Mouse (Mus musculus) limb, embryonic 14.5 days (tissue): ENCODE results near the gene Gabrg3. TPM values are rescaled to one million over a fixed set of nuclear protein-coding genes. Genes with fewer than 3 reads are reported as not detected.

Source experiments
- ATAC-seq: fragments of 200-750 bp; cut with Nextera tagmentation; 2 replicates; pipeline ENCODE4 v1.8.0; 2017; ENCODE audit warnings: low read depth, moderate number of reproducible peaks, moderate TSS enrichment; ENCODE audit not compliant: low FRiP score
- DNase-seq: peaks from one replicate; pipeline ENCODE4 v3.0.0-alpha.2; 2015; ENCODE audit warnings: low spot score
- H3K27ac ChIP-seq: fragments of 300-500 bp; sonication (generic); replicated peaks from 2 replicates; pipeline ENCODE4 v1.5.1; 2014; ENCODE audit warnings: low read depth, mild to moderate bottlenecking, low read length, moderate library complexity, mixed read lengths
- H3K27me3 ChIP-seq: fragments of 300-500 bp; sonication (generic); 2 replicates; pipeline ENCODE4 v1.6.1; 2014; ENCODE audit warnings: low read length, mixed read lengths; ENCODE audit not compliant: control insufficient read depth, insufficient read depth
- H3K36me3 ChIP-seq: fragments of 300-500 bp; sonication (generic); 2 replicates; pipeline ENCODE4 v1.6.1; 2014; ENCODE audit warnings: mild to moderate bottlenecking, low read length, moderate library complexity, mixed read lengths; ENCODE audit not compliant: control insufficient read depth, insufficient read depth
- H3K4me1 ChIP-seq: fragments of 300-500 bp; sonication (generic); 2 replicates; pipeline ENCODE4 v1.6.1; 2014; ENCODE audit warnings: antibody characterized with exemption, low read length, mixed read lengths; ENCODE audit not compliant: control insufficient read depth, insufficient read depth
- H3K4me2 ChIP-seq: fragments of 300-500 bp; sonication (generic); replicated peaks from 2 replicates; pipeline ENCODE4 v1.6.1; 2014; ENCODE audit warnings: low read depth, mild to moderate bottlenecking, low read length, moderate library complexity; ENCODE audit not compliant: severe bottlenecking
- H3K4me3 ChIP-seq: fragments of 300-500 bp; sonication (generic); replicated peaks from 2 replicates; pipeline ENCODE4 v1.5.1; 2014; ENCODE audit warnings: low read length
- H3K9ac ChIP-seq: fragments of 300-500 bp; sonication (generic); 2 replicates; pipeline ENCODE4 v1.6.1; 2014; ENCODE audit warnings: mild to moderate bottlenecking, low read depth, low read length, moderate library complexity; ENCODE audit not compliant: severe bottlenecking
- H3K9me3 ChIP-seq: fragments of 300-500 bp; sonication (generic); 2 replicates; pipeline ENCODE4 v1.6.1; 2016; ENCODE audit warnings: low read length; ENCODE audit not compliant: control insufficient read depth
- POLR2A ChIP-seq: fragments of 200-500 bp; IDR thresholded peaks from 2 replicates; pipeline ENCODE4 v1.8.0; 2012; ENCODE audit warnings: inconsistent platforms, mild to moderate bottlenecking, moderate library complexity, borderline replicate concordance; ENCODE audit not compliant: insufficient read depth, insufficient read length; ENCODE audit errors: extremely low read depth
- WGBS: fragments of 180-500 bp; shearing (Covaris S2); extraction: QIAGEN DNeasy Blood & Tissue Kit; methylation state at CpG from one replicate; pipeline ENCODE4 v1.1.7; 2014; 5-methylcytosine and 5-hydroxymethylcytosine counted together
- polyA plus RNA-seq, 2 experiments: library from polyadenylated mRNA; depleted of rRNA in 1 of 2; stranded (reverse) in 1 of 2; unstranded in 1 of 2; fragments of >200 nt; fragmentation: Nextera tagmentation in 1 of 2; extraction: Ambion mirVana in 1 of 2; gene quantifications; 2 replicates each; pipeline versions ENCODE4 v1.2.1 to v1.2.3; 2012 to 2014

Gene Gabrg3
- polyA plus RNA-seq, 2 experiments = 0.91 to 1.3 TPM

DNA sequence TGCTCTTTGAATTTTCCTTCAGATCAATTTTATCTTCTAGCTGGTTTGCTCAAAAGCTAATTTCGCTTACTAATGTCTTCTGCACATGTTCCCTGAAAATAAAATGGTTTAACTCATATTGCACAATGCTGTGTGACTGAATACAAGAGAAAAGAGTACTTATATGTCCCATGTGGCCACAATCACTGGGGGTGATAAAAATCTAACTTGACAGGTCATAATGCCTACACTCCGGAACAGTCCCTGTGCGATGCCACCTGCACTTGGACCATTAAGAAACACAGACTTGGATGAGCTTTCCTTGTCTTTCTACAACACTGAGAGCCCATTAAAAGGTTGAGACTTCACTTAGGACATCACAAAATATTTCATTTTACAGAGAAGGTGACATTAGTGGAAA, 108.1 kb downstream of the Gabrg3 start:
- WGBS = 69% methylated on average over 3 of the region's 3 CpGs
- H3K4me3 ChIP-seq = no peak overlapping the region
- H3K9me3 ChIP-seq = no peaks in the 10 kb centered on the region
- no peaks in the 10 kb centered on the region for H3K27me3 ChIP-seq
- H3K36me3 ChIP-seq = no peaks in the 10 kb centered on the region
- H3K27ac ChIP-seq = no peak overlapping the region
- no peak overlapping the region for H3K9ac ChIP-seq
- no peaks in the 10 kb centered on the region for H3K4me1 ChIP-seq
- TF ChIP-seq POLR2A = no peak
- DNase-seq (no peak), ATAC-seq (no peak)
- H3K4me2 ChIP-seq = no peak overlapping the region

DNA sequence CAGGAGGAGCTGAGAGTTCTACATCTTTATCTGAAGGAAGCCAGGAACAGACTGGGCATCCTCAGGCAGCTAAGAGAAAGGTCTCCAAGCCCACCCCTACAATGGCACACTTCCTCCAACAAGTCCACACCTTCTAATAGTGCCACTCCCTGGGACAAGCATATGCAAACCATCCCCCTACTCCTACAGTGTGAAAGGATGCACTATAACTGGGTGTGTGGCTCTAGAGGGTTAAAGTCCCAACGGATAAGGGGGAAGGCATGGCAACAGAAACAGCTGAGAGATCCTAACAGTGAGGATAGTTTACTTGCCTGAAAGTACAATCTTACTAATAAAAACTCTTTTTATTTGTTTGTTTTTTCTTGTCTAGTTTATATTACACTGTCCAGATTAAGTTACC, 126.8 kb downstream of the Gabrg3 start:
- DNase-seq (no peak), ATAC-seq (no peak)
- 67% methylated on average over 1 of the region's 1 CpGs for WGBS
- no peak overlapping the region for H3K4me3 ChIP-seq
- no peaks in the 10 kb centered on the region for H3K27me3 ChIP-seq
- H3K36me3 ChIP-seq = no peaks in the 10 kb centered on the region
- H3K9me3 ChIP-seq = no peaks in the 10 kb centered on the region
- no peak overlapping the region for H3K27ac ChIP-seq
- no peak overlapping the region for H3K9ac ChIP-seq
- no peak overlapping the region for H3K4me2 ChIP-seq
- H3K4me1 ChIP-seq = no peaks in the 10 kb centered on the region
- TF ChIP-seq POLR2A = no peak

DNA sequence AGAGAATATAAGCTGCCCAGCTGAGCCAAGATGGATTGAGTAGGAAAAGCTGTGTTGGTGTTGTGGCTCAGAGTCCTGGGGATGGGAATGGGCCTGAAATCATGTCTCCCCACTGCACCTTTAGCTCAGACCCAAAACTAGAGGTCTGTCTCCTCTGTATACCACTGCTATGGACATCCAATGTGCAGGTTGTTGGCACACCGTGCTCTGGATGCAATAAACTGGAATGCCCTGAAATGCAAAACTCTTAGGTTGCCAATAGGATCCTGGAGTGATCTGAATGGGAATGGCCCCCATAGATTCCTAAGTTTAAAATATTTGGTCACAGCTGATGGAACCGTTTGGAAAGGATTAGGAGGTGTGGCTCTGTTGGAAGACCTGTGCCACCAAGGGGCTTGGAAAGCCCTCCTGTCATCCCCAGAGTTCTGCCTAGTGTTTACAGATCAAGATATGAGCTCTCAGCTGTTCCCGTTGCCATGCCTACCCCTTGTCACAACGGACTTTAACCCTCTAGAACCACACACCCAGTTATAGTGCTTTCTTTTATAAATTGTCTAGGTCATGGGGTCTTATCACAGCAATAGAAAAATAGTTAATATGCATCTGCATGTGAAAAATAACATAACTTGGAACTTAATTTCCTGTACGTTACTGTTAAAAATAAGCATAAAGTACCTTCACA, 128.0 kb downstream of the Gabrg3 start:
- no peak overlapping the region for H3K4me2 ChIP-seq
- H3K9me3 ChIP-seq = no peaks in the 10 kb centered on the region
- H3K27ac ChIP-seq = no peak overlapping the region
- WGBS = 71% methylated on average over 5 of the region's 5 CpGs
- no peaks in the 10 kb centered on the region for H3K27me3 ChIP-seq
- H3K36me3 ChIP-seq = no peaks in the 10 kb centered on the region
- no peaks in the 10 kb centered on the region for H3K4me1 ChIP-seq
- DNase-seq = no peak
- H3K9ac ChIP-seq = no peak overlapping the region
- no peak for ATAC-seq
- H3K4me3 ChIP-seq = no peak overlapping the region
- TF ChIP-seq POLR2A = no peak

- Histone ChIP-seq H3K9me3 (no peaks in the 10 kb centered on the region), H3K9ac (no peak overlapping the region), H3K4me1 (no peaks in the 10 kb centered on the region), H3K27ac (no peak overlapping the region), H3K36me3 (no peaks in the 10 kb centered on the region), H3K27me3 (no peaks in the 10 kb centered on the region), H3K4me2 (no peak overlapping the region), H3K4me3 (no peak overlapping the region)
- WGBS = 70% methylated on average over 4 of the region's 4 CpGs
- no peak for TF ChIP-seq POLR2A
- ATAC-seq (no peak), DNase-seq (no peak)
Observed at GRCm38 (mm10) chr7:57243981-57244380, 143.0 kb downstream of the Gabrg3 start.

DNA sequence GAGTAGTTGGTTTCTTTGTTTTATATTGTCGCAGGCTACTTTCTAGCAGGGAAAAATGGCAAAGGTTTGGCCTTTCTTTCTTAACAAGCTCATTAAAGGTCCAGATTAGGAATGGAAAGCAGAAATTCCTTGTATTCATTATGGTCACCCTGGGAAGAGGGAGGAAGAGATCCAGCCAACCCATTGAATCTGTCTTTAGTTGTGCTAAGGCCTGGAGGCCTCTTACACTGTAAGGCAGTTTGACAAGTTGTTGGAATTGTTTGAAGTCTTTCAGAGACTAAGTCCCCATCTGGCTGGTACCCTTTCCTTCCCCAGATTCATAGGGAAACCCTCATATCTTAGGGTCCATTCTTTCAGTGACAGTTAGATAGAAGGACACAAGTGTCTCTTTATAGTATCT, 172.9 kb downstream of the Gabrg3 start:
- Histone ChIP-seq H3K4me1 (no peaks in the 10 kb centered on the region), H3K9ac (no peak overlapping the region), H3K9me3 (no peaks in the 10 kb centered on the region), H3K4me3 (no peak overlapping the region), H3K27me3 (no peaks in the 10 kb centered on the region), H3K4me2 (no peak overlapping the region), H3K27ac (no peak overlapping the region), H3K36me3 (no peaks in the 10 kb centered on the region)
- no peak for TF ChIP-seq POLR2A
- ATAC-seq = no peak
- no peak for DNase-seq
- 78% methylated on average over 1 of the region's 1 CpGs for WGBS
